Mouse (Mus musculus) heart, postnatal 0 days (tissue): ENCODE data around the gene Ccdc185.

Experiments used
- CTCF ChIP-seq: IDR thresholded peaks from 2 replicates; pipeline ENCODE4 v1.5.1; 2016; ENCODE audit warnings: antibody characterized with exemption, control low read depth, low read depth
- EP300 ChIP-seq: IDR thresholded peaks from 2 replicates; pipeline ENCODE4 v1.6.1; 2016; ENCODE audit warnings: antibody characterized with exemption, low read depth

GRCm38 (mm10) chr1:182794628-182795027 lies 45.6 kb upstream of the Ccdc185 start:
- TF ChIP-seq CTCF (no peak), EP300 (no peak)
